Mouse (Mus musculus) embryonic facial prominence, embryonic 12.5 days (tissue): ENCODE results near the gene Poll. TPM values are rescaled to one million over a fixed set of nuclear protein-coding genes. Genes with fewer than 3 reads are reported as not detected.
"Not testable (repeated sequence)": the region's sequence is repeated elsewhere in the genome, so short reads cannot be mapped to it uniquely, and the experiment has no call there.

ENCODE experiments used
- ATAC-seq: fragments of 200-750 bp; cut with Nextera tagmentation; 2 replicates; pipeline ENCODE4 v1.8.0; 2017; ENCODE audit not compliant: insufficient number of reproducible peaks, insufficient read depth, low FRiP score, low TSS enrichment
- H3K27ac ChIP-seq: fragments of 300-500 bp; sonication (generic); 2 replicates; pipeline ENCODE4 v1.5.1; 2016; ENCODE audit warnings: mild to moderate bottlenecking
- H3K27me3 ChIP-seq: fragments of 300-500 bp; sonication (generic); 2 replicates; pipeline ENCODE4 v1.6.1; 2016; ENCODE audit warnings: mild to moderate bottlenecking, moderate library complexity
- H3K36me3 ChIP-seq: fragments of 300-500 bp; sonication (generic); 2 replicates; pipeline ENCODE4 v1.6.1; 2016; ENCODE audit warnings: mild to moderate bottlenecking
- H3K4me1 ChIP-seq: fragments of 300-500 bp; sonication (generic); 2 replicates; pipeline ENCODE4 v1.6.1; 2016
- H3K4me2 ChIP-seq: fragments of 300-500 bp; sonication (generic); replicated peaks from 2 replicates; pipeline ENCODE4 v1.6.1; 2016; ENCODE audit warnings: mild to moderate bottlenecking, moderate library complexity
- H3K4me3 ChIP-seq: fragments of 300-500 bp; sonication (generic); 2 replicates; pipeline ENCODE4 v1.5.1; 2016; ENCODE audit warnings: mild to moderate bottlenecking
- H3K9ac ChIP-seq: fragments of 300-500 bp; sonication (generic); 2 replicates; pipeline ENCODE4 v1.6.1; 2016; ENCODE audit warnings: mild to moderate bottlenecking, moderate library complexity
- H3K9me3 ChIP-seq: fragments of 300-500 bp; sonication (generic); 2 replicates; pipeline ENCODE4 v1.6.1; 2016; ENCODE audit warnings: mild to moderate bottlenecking, moderate library complexity
- WGBS: fragments of 180-500 bp; shearing (Covaris S2); methylation state at CpG from one replicate; pipeline ENCODE4 v1.1.7; 2016; 5-methylcytosine and 5-hydroxymethylcytosine counted together
- polyA plus RNA-seq: library from polyadenylated mRNA; unstranded; fragments of >200 nt; fragmentation: Nextera tagmentation; extraction: Ambion mirVana; gene quantifications from 2 replicates; pipeline ENCODE4 v1.2.1, GENCODE M21; 2016

Poll gene
- polyA plus RNA-seq, 1 experiment from 2014 or later: 17.6 TPM

DNA sequence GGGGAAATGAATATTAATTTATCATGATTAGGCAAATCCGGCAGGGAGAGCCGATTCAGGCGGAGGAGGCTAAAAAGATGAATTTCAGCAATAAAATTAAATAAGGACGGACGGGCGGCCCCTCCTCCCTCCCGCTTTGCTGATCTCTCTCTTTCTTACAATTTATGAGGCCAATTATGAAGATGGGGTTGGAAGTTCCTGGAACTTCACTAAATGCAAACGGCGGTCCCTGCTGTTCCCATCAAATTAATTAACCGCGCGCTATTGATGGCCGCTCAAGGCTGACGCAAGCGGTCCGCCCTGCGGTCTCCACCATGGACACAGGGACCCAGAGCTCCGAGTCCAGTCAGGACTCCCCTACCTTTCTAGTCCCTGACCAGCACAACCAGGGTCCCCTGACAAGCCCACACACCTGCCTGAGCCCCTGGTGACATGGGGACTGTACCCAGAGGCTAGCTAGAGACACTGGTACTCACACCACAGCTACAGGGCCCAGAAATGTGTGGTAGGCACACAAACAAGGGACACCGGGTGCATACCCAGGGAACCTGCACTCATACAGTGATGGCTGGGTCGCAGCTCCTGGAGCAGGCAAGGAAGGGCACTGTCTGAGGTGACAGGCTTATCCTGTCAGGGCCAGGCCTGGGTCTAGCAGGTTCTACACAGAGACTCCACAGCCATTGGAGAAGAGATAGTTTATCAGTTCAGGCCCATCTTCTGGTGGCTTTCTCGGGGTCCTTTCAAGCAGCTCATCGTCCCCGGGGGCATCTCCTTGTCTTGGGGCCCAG lies 11.0 kb downstream of the Poll start:
- 80% methylated on average over 23 of the region's 23 CpGs for WGBS
- no peaks in the 10 kb centered on the region for H3K9me3 ChIP-seq
- H3K27ac ChIP-seq: no peak overlapping the region
- no peak overlapping the region for H3K9ac ChIP-seq
- peaks cover 17% of the 10 kb centered on the region; the same call in 1 of the 2 replicates for H3K27me3 ChIP-seq
- ATAC-seq: no peak
- no peak overlapping the region for H3K4me3 ChIP-seq
- peaks cover 10% of the 10 kb centered on the region; the same call in 1 of the 2 replicates for H3K4me1 ChIP-seq
- H3K4me2 ChIP-seq: no peak overlapping the region
- peaks cover 22% of the 10 kb centered on the region for H3K36me3 ChIP-seq

DNA sequence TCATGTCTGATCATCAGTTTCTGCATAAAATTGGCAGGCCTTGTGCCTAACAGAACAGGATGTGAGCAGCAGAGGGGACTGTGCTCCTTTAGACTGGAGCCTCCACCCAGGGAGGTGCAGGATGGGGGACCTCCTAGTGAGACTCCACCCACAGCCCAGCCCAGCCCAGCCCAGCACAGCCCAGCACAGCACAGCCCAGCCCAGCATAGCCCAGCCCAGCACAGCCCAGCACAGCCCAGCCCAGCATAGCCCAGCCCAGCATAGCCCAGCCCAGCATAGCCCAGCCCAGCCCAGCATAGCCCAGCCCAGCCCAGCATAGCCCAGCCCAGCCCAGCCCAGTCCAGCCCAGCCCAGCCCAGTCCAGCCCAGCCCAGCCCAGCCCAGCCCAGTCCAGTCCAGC lies 12.1 kb downstream of the Poll start:
- not testable (repeated sequence) for H3K9ac ChIP-seq, H3K4me3 ChIP-seq, H3K9me3 ChIP-seq, ATAC-seq, H3K4me2 ChIP-seq, H3K27ac ChIP-seq
- H3K36me3 ChIP-seq: peaks cover 10% of the 10 kb centered on the region
- peaks cover 27% of the 10 kb centered on the region for H3K27me3 ChIP-seq
- peaks cover 15% of the 10 kb centered on the region; the same call in 1 of the 2 replicates for H3K4me1 ChIP-seq

DNA sequence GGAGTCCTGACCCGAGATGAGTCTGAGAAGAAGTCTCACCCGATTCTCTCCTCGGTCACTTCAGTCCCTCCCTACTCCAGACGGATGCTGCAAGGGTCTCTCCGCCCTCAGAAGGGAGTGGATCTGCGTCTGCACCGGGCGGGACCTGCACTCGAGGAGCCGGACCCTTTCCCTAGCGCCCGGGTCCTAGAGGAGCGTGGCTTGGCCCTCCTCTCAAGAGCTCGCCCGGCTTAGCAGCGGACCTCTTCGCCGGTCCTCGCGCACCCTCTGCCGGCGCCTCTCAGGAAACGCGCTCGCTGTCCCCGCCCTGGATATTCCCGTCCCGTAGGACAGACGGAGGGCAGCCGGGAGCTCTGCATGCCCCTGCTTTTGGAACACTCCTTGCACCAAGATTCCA lies 15.4 kb downstream of the Poll start:
- Histone ChIP-seq H3K4me1 (peaks cover 24% of the 10 kb centered on the region; the same call in 1 of the 2 replicates), H3K27ac (no peak overlapping the region), H3K4me2 (peak overlapping the region; percentile 77), H3K36me3 (no peaks in the 10 kb centered on the region), H3K9me3 (no peaks in the 10 kb centered on the region), H3K4me3 (peak overlapping the region; percentile 34), H3K9ac (peak overlapping the region; percentile 32; the same call in 1 of the 2 replicates), H3K27me3 (peaks cover 59% of the 10 kb centered on the region)
- peak; percentile 57 for ATAC-seq
- under 1% methylated on average over 30 of the region's 30 CpGs for WGBS

DNA sequence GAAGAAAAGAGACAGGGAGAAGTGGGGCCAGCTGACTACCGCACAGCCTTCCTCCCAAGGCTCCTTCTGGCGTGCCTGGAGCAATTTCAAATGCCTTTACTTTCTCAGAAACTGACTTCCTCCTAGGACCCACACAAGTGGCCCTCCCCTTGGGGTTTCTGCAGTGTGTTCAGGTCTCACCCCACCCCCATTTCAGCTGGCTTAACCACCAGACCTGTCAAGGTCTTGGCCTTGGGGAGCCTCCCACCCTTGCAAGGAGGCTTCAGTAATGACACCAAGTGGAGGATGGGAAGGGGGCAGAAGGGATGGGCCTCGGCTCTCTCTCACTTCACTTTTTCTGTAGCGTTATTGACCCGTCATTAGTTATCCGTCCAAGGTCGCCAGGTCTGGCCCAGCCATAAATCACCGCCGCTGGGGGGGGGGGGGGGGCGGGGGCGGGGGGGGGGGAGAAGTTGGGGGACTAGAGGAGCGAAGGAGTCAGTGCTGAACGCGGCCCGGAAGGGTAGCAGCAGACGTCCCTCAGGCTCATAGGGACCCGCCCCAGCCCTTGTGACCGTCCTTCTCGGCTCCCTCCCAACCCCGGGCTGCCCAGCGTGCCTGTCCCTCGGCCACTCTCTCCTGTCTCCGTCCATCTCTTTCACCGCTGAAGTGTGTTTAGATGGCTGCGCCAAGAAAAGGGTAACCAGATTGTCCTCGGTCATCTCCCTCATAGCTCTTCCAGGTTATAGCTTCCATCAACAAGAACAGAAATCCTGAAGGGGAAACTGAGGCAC lies 16.0 kb downstream of the Poll start:
- H3K9ac ChIP-seq: peak overlapping the region; percentile 32; the same call in 1 of the 2 replicates
- no peak for ATAC-seq
- peak overlapping the region; percentile 34 for H3K4me3 ChIP-seq
- no peak overlapping the region for H3K27ac ChIP-seq
- no peaks in the 10 kb centered on the region for H3K36me3 ChIP-seq
- H3K9me3 ChIP-seq: no peaks in the 10 kb centered on the region
- peak overlapping the region; percentile 77 for H3K4me2 ChIP-seq
- H3K4me1 ChIP-seq: peaks cover 24% of the 10 kb centered on the region; the same call in 1 of the 2 replicates
- H3K27me3 ChIP-seq: peaks cover 59% of the 10 kb centered on the region
- WGBS: 2% methylated on average over 22 of the region's 26 CpGs

DNA sequence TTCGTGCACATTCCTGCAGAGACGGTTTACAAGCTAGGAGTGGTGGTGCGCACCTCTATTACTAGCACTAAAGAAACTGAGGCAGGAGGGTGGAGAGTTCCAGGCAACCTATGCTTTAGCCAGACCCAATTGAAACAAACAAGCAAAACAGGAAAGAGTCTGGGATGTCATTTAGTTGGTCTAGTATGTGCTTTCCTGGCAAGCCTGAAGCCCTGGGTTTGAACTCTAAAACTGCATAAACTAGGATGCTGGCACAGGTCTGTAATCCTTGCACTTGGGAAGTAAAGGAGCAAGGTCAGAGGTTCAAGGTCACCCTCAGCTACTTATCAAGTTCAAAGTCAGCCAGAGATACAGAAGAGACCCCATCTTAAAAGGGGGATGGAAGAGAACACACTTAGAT lies 18.3 kb downstream of the Poll start:
- 20% methylated on average over 3 of the region's 3 CpGs for WGBS
- peak overlapping the region; percentile 52; the same call in 1 of the 2 replicates for H3K9ac ChIP-seq
- no peak overlapping the region for H3K27ac ChIP-seq

DNA sequence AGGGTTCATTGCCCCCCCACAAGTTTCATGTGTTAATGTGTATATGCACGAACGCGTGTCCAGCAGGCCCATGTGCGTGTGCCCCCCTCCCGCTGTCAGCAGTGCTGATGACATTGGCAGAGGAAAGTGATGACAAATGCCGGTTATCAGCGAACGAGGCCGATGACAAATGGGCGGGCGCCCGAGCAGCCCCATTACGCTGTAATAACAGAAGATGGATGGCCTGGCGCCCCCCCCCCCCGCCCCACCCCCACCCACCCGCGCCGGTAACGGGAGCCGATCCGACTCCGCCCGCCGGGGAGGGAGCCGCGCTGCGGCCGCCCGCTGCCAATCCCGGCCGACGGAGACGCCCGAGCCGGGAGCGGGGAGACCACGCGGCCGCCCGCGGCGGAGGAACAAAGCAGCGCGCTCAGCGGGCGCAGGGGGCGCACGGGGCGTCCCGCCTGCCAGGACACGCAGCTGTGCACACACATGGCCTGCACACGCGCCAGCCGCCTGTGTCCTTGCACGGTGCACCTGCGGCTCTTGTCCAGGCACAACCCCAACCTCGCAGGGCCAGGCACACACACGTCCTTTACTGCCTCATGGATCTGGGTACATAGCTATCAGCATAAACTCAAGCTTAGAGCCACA lies 18.8 kb downstream of the Poll start:
- H3K27me3 ChIP-seq: peaks cover 58% of the 10 kb centered on the region
- peak overlapping the region; percentile 39 for H3K4me3 ChIP-seq
- peaks cover 19% of the 10 kb centered on the region; the same call in 1 of the 2 replicates for H3K4me1 ChIP-seq
- under 1% methylated on average over 52 of the region's 58 CpGs for WGBS
- ATAC-seq: no peak
- H3K36me3 ChIP-seq: no peaks in the 10 kb centered on the region
- H3K27ac ChIP-seq: no peak overlapping the region
- peak overlapping the region; percentile 90 for H3K4me2 ChIP-seq
- peak overlapping the region; percentile 52 for H3K9ac ChIP-seq
- H3K9me3 ChIP-seq: no peaks in the 10 kb centered on the region

More for the DNA sequence above, 18.3 kb downstream of the Poll start:
- Histone ChIP-seq H3K9me3 (no peaks in the 10 kb centered on the region), H3K4me2 (peak overlapping the region; percentile 90), H3K36me3 (no peaks in the 10 kb centered on the region), H3K4me3 (peak overlapping the region; percentile 39), H3K27me3 (peaks cover 58% of the 10 kb centered on the region), H3K4me1 (peaks cover 19% of the 10 kb centered on the region; the same call in 1 of the 2 replicates)
- ATAC-seq: no peak

DNA sequence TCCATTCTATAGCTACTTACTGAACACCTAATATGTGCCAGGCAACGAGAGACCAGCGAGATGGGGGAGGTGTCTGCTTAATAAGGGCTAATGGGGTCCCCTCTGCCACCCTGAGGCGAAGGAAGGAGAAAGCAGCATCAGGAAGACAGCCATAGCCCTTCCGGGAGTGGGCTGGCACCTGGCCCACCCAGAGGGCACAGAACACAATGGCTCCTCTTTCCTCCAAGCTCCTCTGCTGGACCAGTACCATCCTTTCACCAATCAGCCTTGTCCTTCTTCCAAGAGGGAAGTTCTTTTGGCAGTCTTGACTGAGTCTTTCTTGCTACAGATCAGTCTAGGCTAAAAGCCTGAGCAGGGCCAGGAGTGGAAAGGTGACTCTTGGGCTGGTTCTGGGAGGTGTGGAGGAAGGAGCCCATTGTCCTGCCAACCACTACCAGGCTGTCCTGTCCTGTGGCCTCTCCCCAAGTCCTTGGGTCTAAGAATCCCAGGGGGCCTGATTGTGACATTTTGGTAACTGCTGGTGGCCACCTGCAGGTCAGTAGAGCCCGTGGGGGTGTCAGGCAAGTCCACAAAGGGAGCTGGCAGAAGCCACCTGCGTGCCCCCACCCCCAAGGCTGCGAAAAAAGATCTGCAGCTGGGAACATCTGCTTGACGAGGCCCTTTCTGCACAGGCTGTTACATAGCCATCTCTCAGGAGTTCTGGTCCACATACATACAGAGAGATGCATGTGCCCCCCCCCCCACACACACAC lies 19.5 kb downstream of the Poll start:
- Histone ChIP-seq H3K9ac (peak overlapping the region; percentile 52), H3K4me2 (peak overlapping the region; percentile 90), H3K27ac (no peak overlapping the region), H3K36me3 (no peaks in the 10 kb centered on the region), H3K4me1 (peaks cover 19% of the 10 kb centered on the region; the same call in 1 of the 2 replicates), H3K4me3 (peak overlapping the region; percentile 39), H3K9me3 (no peaks in the 10 kb centered on the region), H3K27me3 (peaks cover 53% of the 10 kb centered on the region)
- no peak for ATAC-seq
- 27% methylated on average over 8 of the region's 8 CpGs for WGBS

DNA sequence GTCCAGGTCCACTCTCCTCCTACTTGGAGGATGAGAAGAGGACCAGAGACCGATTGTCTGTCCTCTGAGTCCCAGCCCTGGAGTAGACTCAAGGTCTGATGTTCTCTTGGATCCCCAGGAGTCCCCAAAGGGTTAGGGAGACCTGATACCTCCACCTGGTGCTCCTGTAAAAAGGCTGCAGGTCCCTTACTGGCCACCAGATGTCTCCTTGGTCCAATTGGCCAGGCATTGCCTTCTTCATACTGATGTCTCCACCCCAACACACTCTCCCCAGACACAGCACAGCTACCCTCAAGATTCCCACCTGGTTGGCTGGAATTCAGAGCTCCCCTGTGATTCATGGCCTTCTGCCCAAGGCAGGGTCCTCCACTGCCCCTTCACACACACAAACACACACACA lies 22.8 kb downstream of the Poll start:
- Histone ChIP-seq H3K27me3 (peaks cover 28% of the 10 kb centered on the region), H3K36me3 (no peaks in the 10 kb centered on the region), H3K9ac (no peak overlapping the region), H3K27ac (no peak overlapping the region), H3K9me3 (no peaks in the 10 kb centered on the region), H3K4me2 (no peak overlapping the region), H3K4me1 (0 out of 2 replicates have a peak, but pooled peaks cover 9% of the 10 kb centered on the region), H3K4me3 (no peak overlapping the region)
- ATAC-seq: no peak
- WGBS: 32% methylated on average over 1 of the region's 1 CpGs

DNA sequence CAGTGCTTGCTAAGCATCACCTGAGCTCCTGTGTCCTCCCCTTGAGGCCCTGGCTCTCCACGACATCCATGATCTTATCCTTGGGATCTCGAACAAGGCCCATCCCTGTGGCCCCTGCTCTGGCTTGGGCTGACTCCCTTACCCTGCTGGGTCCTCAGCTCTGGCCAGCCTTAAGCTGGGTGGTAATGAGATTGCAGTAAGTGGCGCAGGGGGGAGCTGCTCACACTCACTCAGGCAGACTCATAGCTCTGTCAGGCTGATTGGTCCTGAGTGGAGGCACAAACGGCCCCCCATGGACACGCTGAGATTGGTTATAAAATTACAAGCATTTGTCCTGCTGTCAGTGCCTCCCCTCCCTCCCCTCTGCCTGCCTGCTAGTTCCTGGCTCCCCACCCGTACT lies 24.4 kb downstream of the Poll start:
- Histone ChIP-seq H3K4me2 (no peak overlapping the region), H3K27me3 (peaks cover 13% of the 10 kb centered on the region), H3K9ac (no peak overlapping the region), H3K36me3 (no peaks in the 10 kb centered on the region), H3K4me1 (0 out of 2 replicates have a peak, but pooled peaks cover under 1% of the 10 kb centered on the region), H3K4me3 (no peak overlapping the region), H3K27ac (no peak overlapping the region), H3K9me3 (no peaks in the 10 kb centered on the region)
- no peak for ATAC-seq
- 60% methylated on average over 6 of the region's 6 CpGs for WGBS

DNA sequence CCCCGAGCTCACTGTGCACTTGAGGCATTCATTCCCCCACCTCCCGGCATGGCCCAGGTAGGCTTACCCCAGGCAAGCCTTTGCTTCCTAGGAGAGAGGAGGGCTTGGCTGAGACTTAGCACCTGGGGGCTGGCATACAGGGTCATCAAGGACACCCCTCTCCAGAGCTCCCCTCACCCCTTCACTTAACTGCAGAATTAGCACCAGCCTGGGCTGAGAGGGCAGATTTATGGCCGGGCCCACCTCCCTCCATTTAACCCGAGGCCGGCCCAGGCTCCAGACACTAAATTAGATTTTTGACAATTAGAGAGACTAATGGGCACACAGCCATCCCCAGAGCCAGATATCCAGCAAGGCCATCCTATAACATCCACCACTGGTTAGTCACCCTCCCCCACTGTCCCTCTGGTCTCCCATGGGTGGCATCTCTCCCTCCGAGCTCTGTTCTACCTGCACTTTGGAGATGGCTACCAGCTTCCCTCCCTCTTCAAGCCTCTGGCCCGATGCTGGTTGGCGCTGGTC lies 25.1 kb downstream of the Poll start:
- Histone ChIP-seq H3K9me3 (no peaks in the 10 kb centered on the region), H3K27ac (no peak overlapping the region), H3K9ac (no peak overlapping the region), H3K4me1 (no peaks in the 10 kb centered on the region), H3K4me3 (no peak overlapping the region), H3K4me2 (no peak overlapping the region), H3K36me3 (0 out of 2 replicates have a peak, but pooled peaks cover under 1% of the 10 kb centered on the region), H3K27me3 (peaks cover 6% of the 10 kb centered on the region)
- 80% methylated on average over 8 of the region's 8 CpGs for WGBS
- ATAC-seq: no peak

DNA sequence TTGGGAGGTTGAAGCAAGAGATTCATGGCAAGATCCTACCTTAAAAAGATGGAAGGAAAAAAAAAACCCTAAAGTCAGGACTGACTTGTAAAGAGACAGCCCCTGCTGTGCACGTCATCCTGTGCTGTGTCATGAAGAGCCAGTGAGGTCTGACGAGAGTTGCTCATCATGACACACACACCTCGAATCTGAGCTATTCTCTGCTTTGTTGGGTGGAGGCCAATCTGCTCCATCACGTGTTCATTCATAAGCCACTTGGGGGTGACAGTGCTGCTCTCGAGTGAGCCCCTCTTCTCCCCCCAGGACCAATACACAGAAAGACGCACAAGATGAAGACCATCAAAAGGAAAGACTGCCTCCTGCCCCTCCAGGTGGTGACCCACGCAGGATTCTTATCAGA lies 26.7 kb downstream of the Poll start:
- H3K27me3 ChIP-seq: no peaks in the 10 kb centered on the region
- ATAC-seq: no peak
- WGBS: 65% methylated on average over 7 of the region's 7 CpGs
- H3K27ac ChIP-seq: no peak overlapping the region
- no peaks in the 10 kb centered on the region for H3K9me3 ChIP-seq
- H3K9ac ChIP-seq: no peak overlapping the region
- peaks cover 17% of the 10 kb centered on the region for H3K36me3 ChIP-seq
- H3K4me2 ChIP-seq: no peak overlapping the region
- no peak overlapping the region for H3K4me3 ChIP-seq
- no peaks in the 10 kb centered on the region for H3K4me1 ChIP-seq
